Mouse (Mus musculus): Measurements from ENCODE around the gene Zfp607b. TPM values are rescaled to one million over a fixed set of nuclear protein-coding genes. Genes with fewer than 3 reads are reported as not detected.

Gene Zfp607b
- polyA plus RNA-seq, 1 experiment from 2014 or later = 7.8 TPM

- peaks cover 23% of the 10 kb centered on the region for H3K27me3 ChIP-seq (ENCODE audit: control insufficient read depth, insufficient read depth, low read length)
- no peaks in the 10 kb centered on the region for H3K9me3 ChIP-seq (ENCODE audit: control insufficient read depth, low read length)
- no peak for ATAC-seq (replicated peaks; ENCODE audit: low FRiP score)
- no peak overlapping the region for H3K4me2 ChIP-seq (ENCODE audit: low read depth, low read length, severe bottlenecking)
- H3K36me3 ChIP-seq (ENCODE audit: control insufficient read depth, insufficient read depth, low read length) = no peaks in the 10 kb centered on the region
- H3K4me1 ChIP-seq (replicated peaks; ENCODE audit: control insufficient read depth, insufficient read depth, low read length) = no peaks in the 10 kb centered on the region
- no peak for DNase-seq (ENCODE audit: low spot score)
- H3K4me3 ChIP-seq (ENCODE audit: low read depth, low read length) = no peak overlapping the region
- H3K27ac ChIP-seq (ENCODE audit: low read depth, low read length) = no peak overlapping the region
- H3K9ac ChIP-seq (ENCODE audit: low read length) = no peak overlapping the region
- 85% methylated on average over 11 of the region's 11 CpGs for WGBS
Observed at GRCm38 (mm10) chr7:27655545-27655944, 33.6 kb upstream of the Zfp607b start.

- Histone ChIP-seq H3K9ac (ENCODE audit: low read length) (no peak overlapping the region), H3K4me2 (ENCODE audit: low read depth, low read length, severe bottlenecking) (no peak overlapping the region), H3K9me3 (ENCODE audit: control insufficient read depth, low read length) (no peaks in the 10 kb centered on the region), H3K4me1 (replicated peaks; ENCODE audit: control insufficient read depth, insufficient read depth, low read length) (no peaks in the 10 kb centered on the region), H3K27ac (ENCODE audit: low read depth, low read length) (no peak overlapping the region), H3K27me3 (ENCODE audit: control insufficient read depth, insufficient read depth, low read length) (peaks cover 23% of the 10 kb centered on the region), H3K36me3 (ENCODE audit: control insufficient read depth, insufficient read depth, low read length) (no peaks in the 10 kb centered on the region; the same call in 1 of the 2 replicates), H3K4me3 (ENCODE audit: low read depth, low read length) (no peak overlapping the region)
- 91% methylated on average over 16 of the region's 16 CpGs for WGBS
- no peak for DNase-seq (ENCODE audit: low spot score)
- no peak for ATAC-seq (replicated peaks; ENCODE audit: low FRiP score)
Observed at GRCm38 (mm10) chr7:27656600-27656999, 32.5 kb upstream of the Zfp607b start.

GRCm38 (mm10) chr7:27657824-27658395 lies 31.2 kb upstream of the Zfp607b start:
- Histone ChIP-seq H3K4me3 (ENCODE audit: low read depth, low read length) (no peak overlapping the region), H3K4me1 (replicated peaks; ENCODE audit: control insufficient read depth, insufficient read depth, low read length) (no peaks in the 10 kb centered on the region), H3K36me3 (ENCODE audit: control insufficient read depth, insufficient read depth, low read length) (no peaks in the 10 kb centered on the region; the same call in 1 of the 2 replicates), H3K9me3 (ENCODE audit: control insufficient read depth, low read length) (no peaks in the 10 kb centered on the region), H3K9ac (ENCODE audit: low read length) (no peak overlapping the region), H3K4me2 (ENCODE audit: low read depth, low read length, severe bottlenecking) (no peak overlapping the region), H3K27ac (ENCODE audit: low read depth, low read length) (no peak overlapping the region), H3K27me3 (ENCODE audit: control insufficient read depth, insufficient read depth, low read length) (peaks cover 20% of the 10 kb centered on the region)
- 31% methylated on average over 53 of the region's 53 CpGs for WGBS
- ATAC-seq (replicated peaks; ENCODE audit: low FRiP score) (no peak), DNase-seq (ENCODE audit: low spot score) (no peak)

GRCm38 (mm10) chr7:27658712-27659663 lies 30.2 kb upstream of the Zfp607b start:
- Histone ChIP-seq H3K4me3 (ENCODE audit: low read depth, low read length) (no peak overlapping the region), H3K36me3 (ENCODE audit: control insufficient read depth, insufficient read depth, low read length) (no peaks in the 10 kb centered on the region; the same call in 1 of the 2 replicates), H3K9me3 (ENCODE audit: control insufficient read depth, low read length) (no peaks in the 10 kb centered on the region), H3K9ac (ENCODE audit: low read length) (no peak overlapping the region), H3K27me3 (ENCODE audit: control insufficient read depth, insufficient read depth, low read length) (peaks cover 15% of the 10 kb centered on the region), H3K4me1 (replicated peaks; ENCODE audit: control insufficient read depth, insufficient read depth, low read length) (no peaks in the 10 kb centered on the region), H3K27ac (ENCODE audit: low read depth, low read length) (no peak overlapping the region), H3K4me2 (ENCODE audit: low read depth, low read length, severe bottlenecking) (no peak overlapping the region)
- no peak for ATAC-seq (replicated peaks; ENCODE audit: low FRiP score)
- 57% methylated on average over 14 of the region's 14 CpGs for WGBS
- no peak for DNase-seq (ENCODE audit: low spot score)

- no peak for ATAC-seq (replicated peaks; ENCODE audit: low FRiP score)
- H3K4me3 ChIP-seq (ENCODE audit: low read depth, low read length) = no peak overlapping the region
- no peaks in the 10 kb centered on the region for H3K9me3 ChIP-seq (ENCODE audit: control insufficient read depth, low read length)
- no peaks in the 10 kb centered on the region for H3K4me1 ChIP-seq (replicated peaks; ENCODE audit: control insufficient read depth, insufficient read depth, low read length)
- no peak overlapping the region for H3K4me2 ChIP-seq (ENCODE audit: low read depth, low read length, severe bottlenecking)
- no peak for DNase-seq (ENCODE audit: low spot score)
- WGBS = 94% methylated on average over 4 of the region's 4 CpGs
- no peaks in the 10 kb centered on the region; the same call in 1 of the 2 replicates for H3K36me3 ChIP-seq (ENCODE audit: control insufficient read depth, insufficient read depth, low read length)
- peaks cover 8% of the 10 kb centered on the region for H3K27me3 ChIP-seq (ENCODE audit: control insufficient read depth, insufficient read depth, low read length)
- H3K27ac ChIP-seq (ENCODE audit: low read depth, low read length) = no peak overlapping the region
- H3K9ac ChIP-seq (ENCODE audit: low read length) = no peak overlapping the region
Observed at GRCm38 (mm10) chr7:27662038-27662437, 27.1 kb upstream of the Zfp607b start.

GRCm38 (mm10) chr7:27673064-27673574 lies 16.0 kb upstream of the Zfp607b start:
- DNase-seq (ENCODE audit: low spot score) (no peak), ATAC-seq (replicated peaks; ENCODE audit: low FRiP score) (no peak)
- Histone ChIP-seq H3K4me3 (ENCODE audit: low read depth, low read length) (peak overlapping the region; percentile 94), H3K4me2 (ENCODE audit: low read depth, low read length, severe bottlenecking) (peak overlapping the region; percentile 91), H3K27me3 (ENCODE audit: control insufficient read depth, insufficient read depth, low read length) (no peaks in the 10 kb centered on the region), H3K4me1 (replicated peaks; ENCODE audit: control insufficient read depth, insufficient read depth, low read length) (peaks cover 17% of the 10 kb centered on the region; the same call in 1 of the 2 replicates), H3K27ac (ENCODE audit: low read depth, low read length) (no peak overlapping the region), H3K36me3 (ENCODE audit: control insufficient read depth, insufficient read depth, low read length) (peaks cover 8% of the 10 kb centered on the region; the same call in 1 of the 2 replicates), H3K9me3 (ENCODE audit: control insufficient read depth, low read length) (no peaks in the 10 kb centered on the region), H3K9ac (ENCODE audit: low read length) (peak overlapping the region; percentile 74)
- 54% methylated on average over 9 of the region's 9 CpGs for WGBS

GRCm38 (mm10) chr7:27673575-27674131 lies 15.5 kb upstream of the Zfp607b start:
- H3K4me2 ChIP-seq (ENCODE audit: low read depth, low read length, severe bottlenecking) = peak overlapping the region; percentile 91
- peak; percentile 66 for DNase-seq (ENCODE audit: low spot score)
- peaks cover 17% of the 10 kb centered on the region; the same call in 1 of the 2 replicates for H3K4me1 ChIP-seq (replicated peaks; ENCODE audit: control insufficient read depth, insufficient read depth, low read length)
- H3K27me3 ChIP-seq (ENCODE audit: control insufficient read depth, insufficient read depth, low read length) = no peaks in the 10 kb centered on the region
- H3K4me3 ChIP-seq (ENCODE audit: low read depth, low read length) = peak overlapping the region; percentile 94
- H3K9ac ChIP-seq (ENCODE audit: low read length) = peak overlapping the region; percentile 74
- H3K9me3 ChIP-seq (ENCODE audit: control insufficient read depth, low read length) = no peaks in the 10 kb centered on the region
- peaks cover 8% of the 10 kb centered on the region; the same call in 1 of the 2 replicates for H3K36me3 ChIP-seq (ENCODE audit: control insufficient read depth, insufficient read depth, low read length)
- 3% methylated on average over 34 of the region's 52 CpGs for WGBS
- H3K27ac ChIP-seq (ENCODE audit: low read depth, low read length) = no peak overlapping the region
- ATAC-seq (replicated peaks; ENCODE audit: low FRiP score) = peak; percentile 47

- WGBS = under 1% methylated on average over 36 of the region's 38 CpGs
- ATAC-seq (replicated peaks; ENCODE audit: low FRiP score) (no peak), DNase-seq (ENCODE audit: low spot score) (no peak)
Observed at GRCm38 (mm10) chr7:27674195-27674521, 15.0 kb upstream of the Zfp607b start.

More at GRCm38 (mm10) chr7:27674195-27674521, 15.0 kb upstream of the Zfp607b start:
- Histone ChIP-seq H3K27ac (ENCODE audit: low read depth, low read length) (peak overlapping the region; percentile 86), H3K36me3 (ENCODE audit: control insufficient read depth, insufficient read depth, low read length) (peaks cover 8% of the 10 kb centered on the region; the same call in 1 of the 2 replicates), H3K4me2 (ENCODE audit: low read depth, low read length, severe bottlenecking) (peak overlapping the region; percentile 91), H3K9me3 (ENCODE audit: control insufficient read depth, low read length) (no peaks in the 10 kb centered on the region), H3K9ac (ENCODE audit: low read length) (peak overlapping the region; percentile 74), H3K4me3 (ENCODE audit: low read depth, low read length) (peak overlapping the region; percentile 94), H3K27me3 (ENCODE audit: control insufficient read depth, insufficient read depth, low read length) (no peaks in the 10 kb centered on the region), H3K4me1 (replicated peaks; ENCODE audit: control insufficient read depth, insufficient read depth, low read length) (peaks cover 17% of the 10 kb centered on the region; the same call in 1 of the 2 replicates)

All from forebrain, embryonic 11.5 days (tissue).